Mouse (Mus musculus): ENCODE data around the gene Eya2. TPM values are rescaled to one million over a fixed set of nuclear protein-coding genes. Genes with fewer than 3 reads are reported as not detected.

Eya2 gene
- total and polyA plus RNA-seq, 3 experiments: not detected

DNA sequence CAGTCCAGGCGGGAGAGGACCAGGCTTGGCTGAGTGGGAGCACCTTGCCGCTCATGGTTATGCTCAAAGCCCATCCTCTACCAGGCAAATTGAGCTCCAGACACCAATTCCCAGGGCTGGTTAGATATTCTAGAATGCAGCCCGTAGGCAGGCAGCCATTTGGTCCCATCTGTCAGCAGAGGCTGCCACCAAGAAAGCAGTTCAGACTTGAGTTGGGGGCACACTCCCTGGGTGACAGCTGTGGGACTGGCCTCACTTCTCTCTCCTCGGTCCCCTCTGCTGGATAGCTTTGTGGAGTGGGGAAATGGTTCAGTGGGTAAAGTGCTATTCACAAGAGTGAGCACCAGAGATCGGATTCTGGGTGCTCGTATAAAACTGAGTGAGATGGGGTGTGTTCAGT, 32.0 kb downstream of the Eya2 start:
- Histone ChIP-seq H3K36me3 (ENCODE audit: control insufficient read depth in 1 of 2, insufficient read depth in 2 of 2, low read length in 2 of 2) (no peaks in the 10 kb centered on the region), H3K27me3 (ENCODE audit: control insufficient read depth in 1 of 2, insufficient read depth in 2 of 2, low read length in 2 of 2) (no peaks in the 10 kb centered on the region), H3K79me2 (ENCODE audit: control insufficient read depth, insufficient read depth, low read length, poor library complexity) (no peaks in the 10 kb centered on the region), H3K9me3 (replicated peaks; ENCODE audit: insufficient read depth, low read length) (no peaks in the 10 kb centered on the region), H3K9ac (ENCODE audit: control insufficient read depth, low read depth, low read length, poor library complexity, severe bottlenecking) (no peak overlapping the region), H3K4me3 (ENCODE audit: control insufficient read depth in 1 of 2, insufficient read depth in 1 of 2, low read depth in 2 of 2, low read length in 2 of 2) (no peak overlapping the region), H3K27ac (ENCODE audit: control insufficient read depth, low read depth, low read length) (no peak overlapping the region), H3K4me1 (ENCODE audit: control insufficient read depth in 1 of 2, insufficient read depth in 2 of 2, low read length in 2 of 2) (no peaks in the 10 kb centered on the region)
- TF ChIP-seq MAFK (IDR thresholded peaks at IDR 0.05; ENCODE audit: borderline replicate concordance, low read depth, low read length): no peak
- no peak for TF ChIP-seq USF2 (IDR thresholded peaks at IDR 0.05; ENCODE audit: borderline replicate concordance in 1 of 2, insufficient read depth in 1 of 2, low read depth in 1 of 2, low read length in 2 of 2)
- TF ChIP-seq CHD2 (IDR thresholded peaks at IDR 0.05; ENCODE audit: low read length): no peak
- TF ChIP-seq ZC3H11A (IDR thresholded peaks at IDR 0.05; ENCODE audit: low read depth, low read length): no peak
- no peak for TF ChIP-seq KAT2A (conservative IDR thresholded peaks at IDR 0.05; ENCODE audit: low read depth, low read length)
- TF ChIP-seq RCOR1 (IDR thresholded peaks at IDR 0.05; ENCODE audit: low read depth, low read length): no peak
- no peak for TF ChIP-seq NRF1 (IDR thresholded peaks at IDR 0.05; ENCODE audit: insufficient read depth, low read depth, low read length, poor library complexity, severe bottlenecking)
- no peak for TF ChIP-seq GATA1 (IDR thresholded peaks at IDR 0.05; ENCODE audit: low read depth, low read length)
- no peak for TF ChIP-seq JUND (IDR thresholded peaks at IDR 0.05; ENCODE audit: low read depth, low read length)
- TF ChIP-seq HCFC1 (IDR thresholded peaks at IDR 0.05; ENCODE audit: low read depth, low read length): no peak
- TF ChIP-seq CTCF (IDR thresholded peaks at IDR 0.05 in 2 of 3, conservative IDR thresholded peaks at IDR 0.05 in 1 of 3; ENCODE audit: control insufficient read depth in 1 of 3, insufficient read depth in 1 of 3, low read depth in 2 of 3, low read length in 3 of 3, poor library complexity in 1 of 3, severe bottlenecking in 1 of 3): no peak
- no peak for TF ChIP-seq EP300 (IDR thresholded peaks at IDR 0.05; ENCODE audit: low read depth in 1 of 2, low read length in 2 of 2)
- no peak for TF ChIP-seq E2F4 (IDR thresholded peaks at IDR 0.05; ENCODE audit: borderline replicate concordance, low read depth, low read length)
- no peak for TF ChIP-seq MXI1 (IDR thresholded peaks at IDR 0.05; ENCODE audit: low read depth, low read length)
- TF ChIP-seq SMC3 (IDR thresholded peaks at IDR 0.05; ENCODE audit: low read depth, low read length): no peak
- TF ChIP-seq ZNF384 (IDR thresholded peaks at IDR 0.05; ENCODE audit: low read depth, low read length): no peak
- TF ChIP-seq GABPA (IDR thresholded peaks at IDR 0.05; ENCODE audit: low read depth, low read length): no peak
- no peak for TF ChIP-seq ZMIZ1 (IDR thresholded peaks at IDR 0.05; ENCODE audit: low read depth, low read length)
- TF ChIP-seq NELFE (IDR thresholded peaks at IDR 0.05; ENCODE audit: low read depth, low read length): no peak
- no peak for DNase-seq (ENCODE audit: low read depth, low spot score)

DNA sequence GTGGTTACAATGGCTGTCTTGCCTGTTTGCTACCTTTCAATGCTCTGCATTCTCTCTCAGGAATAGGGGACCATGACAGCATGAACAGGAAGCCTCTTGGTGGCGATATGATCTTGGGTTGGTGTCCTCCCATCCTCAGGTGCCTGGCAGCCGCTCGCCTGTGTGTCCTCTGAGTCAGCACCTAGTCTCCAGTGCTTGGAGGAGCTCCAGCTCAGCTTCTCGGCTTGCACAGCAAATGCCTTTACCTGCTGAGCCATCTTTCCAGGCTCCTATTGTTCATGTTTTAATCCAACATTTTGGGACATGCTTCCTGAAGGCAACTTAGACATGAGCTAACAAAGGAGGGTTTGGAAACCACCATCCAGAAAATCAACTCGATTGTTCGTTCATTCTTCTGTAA, 33.1 kb downstream of the Eya2 start:
- Histone ChIP-seq H3K4me1 (ENCODE audit: control insufficient read depth in 1 of 2, insufficient read depth in 2 of 2, low read length in 2 of 2) (no peaks in the 10 kb centered on the region), H3K36me3 (ENCODE audit: control insufficient read depth in 1 of 2, insufficient read depth in 2 of 2, low read length in 2 of 2) (no peaks in the 10 kb centered on the region), H3K9me3 (replicated peaks; ENCODE audit: insufficient read depth, low read length) (no peaks in the 10 kb centered on the region), H3K79me2 (ENCODE audit: control insufficient read depth, insufficient read depth, low read length, poor library complexity) (no peaks in the 10 kb centered on the region), H3K27ac (ENCODE audit: control insufficient read depth, low read depth, low read length) (no peak overlapping the region), H3K9ac (ENCODE audit: control insufficient read depth, low read depth, low read length, poor library complexity, severe bottlenecking) (no peak overlapping the region), H3K4me3 (ENCODE audit: control insufficient read depth in 1 of 2, insufficient read depth in 1 of 2, low read depth in 2 of 2, low read length in 2 of 2) (no peak overlapping the region), H3K27me3 (ENCODE audit: control insufficient read depth in 1 of 2, insufficient read depth in 2 of 2, low read length in 2 of 2) (no peaks in the 10 kb centered on the region)
- TF ChIP-seq E2F4 (IDR thresholded peaks at IDR 0.05; ENCODE audit: borderline replicate concordance, low read depth, low read length) (no peak), NRF1 (IDR thresholded peaks at IDR 0.05; ENCODE audit: insufficient read depth, low read depth, low read length, poor library complexity, severe bottlenecking) (no peak), ZC3H11A (IDR thresholded peaks at IDR 0.05; ENCODE audit: low read depth, low read length) (no peak), SIN3A (IDR thresholded peaks at IDR 0.05; ENCODE audit: low read length) (no peak), HCFC1 (IDR thresholded peaks at IDR 0.05; ENCODE audit: low read depth, low read length) (no peak), RAD21 (IDR thresholded peaks at IDR 0.05; ENCODE audit: low read depth, low read length) (no peak), ETS1 (IDR thresholded peaks at IDR 0.05; ENCODE audit: low read depth, low read length) (no peak), TAL1 (IDR thresholded peaks at IDR 0.05; ENCODE audit: low read length) (no peak), MXI1 (IDR thresholded peaks at IDR 0.05; ENCODE audit: low read depth, low read length) (no peak)
- no peak for DNase-seq (ENCODE audit: low read depth, low spot score)
